Mouse (Mus musculus) liver, embryonic 16.5 days (tissue): Measurements from ENCODE around the gene AC124502.3. TPM values are rescaled to one million over a fixed set of nuclear protein-coding genes. Genes with fewer than 3 reads are reported as not detected.

Experiments used
- ATAC-seq: fragments of 200-750 bp; cut with Nextera tagmentation; 2 replicates; pipeline ENCODE4 v1.8.0; 2017; ENCODE audit warnings: low read depth, mild to moderate bottlenecking, moderate number of reproducible peaks, moderate library complexity
- H3K27ac ChIP-seq: fragments of 300-500 bp; sonication (generic); 2 replicates; pipeline ENCODE4 v1.5.1; 2014; ENCODE audit warnings: mild to moderate bottlenecking, low read length
- H3K27me3 ChIP-seq: fragments of 300-500 bp; sonication (generic); 2 replicates; pipeline ENCODE4 v1.6.1; 2014; ENCODE audit warnings: low read depth, low read length, mixed read lengths; ENCODE audit not compliant: control insufficient read depth, insufficient read depth
- H3K36me3 ChIP-seq: fragments of 300-500 bp; sonication (generic); 2 replicates; pipeline ENCODE4 v1.6.1; 2014; ENCODE audit warnings: mild to moderate bottlenecking; ENCODE audit not compliant: control insufficient read depth, insufficient read depth
- H3K4me1 ChIP-seq: fragments of 300-500 bp; sonication (generic); 2 replicates; pipeline ENCODE4 v1.6.1; 2014; ENCODE audit warnings: low read depth, low read length, mixed read lengths; ENCODE audit not compliant: control insufficient read depth
- H3K4me2 ChIP-seq: fragments of 300-500 bp; sonication (generic); 2 replicates; pipeline ENCODE4 v1.6.1; 2014; ENCODE audit warnings: low read depth, low read length, mixed read lengths
- H3K4me3 ChIP-seq: fragments of 300-500 bp; sonication (generic); 2 replicates; pipeline ENCODE4 v1.5.1; 2014; ENCODE audit warnings: low read depth, mild to moderate bottlenecking, low read length
- H3K9ac ChIP-seq: fragments of 300-500 bp; sonication (generic); 2 replicates; pipeline ENCODE4 v1.6.1; 2014; ENCODE audit warnings: low read depth, low read length
- H3K9me3 ChIP-seq: fragments of 300-500 bp; sonication (generic); replicated peaks from 2 replicates; pipeline ENCODE4 v1.6.1; 2016; ENCODE audit warnings: low read length; ENCODE audit not compliant: control insufficient read depth
- WGBS: fragments of 180-500 bp; shearing (Covaris S2); extraction: QIAGEN DNeasy Blood & Tissue Kit; methylation state at CpG from one replicate; pipeline ENCODE4 v1.1.7; 2014; ENCODE audit not compliant: insufficient replicate concordance; 5-methylcytosine and 5-hydroxymethylcytosine counted together
- polyA plus RNA-seq: library from polyadenylated mRNA; unstranded; fragments of >200 nt; fragmentation: Nextera tagmentation; extraction: Ambion mirVana; gene quantifications from 2 replicates; pipeline ENCODE4 v1.2.1, GENCODE M21; 2015

Gene AC124502.3
- polyA plus RNA-seq, 1 experiment from 2014 or later: 0.58 TPM

- no peak overlapping the region for H3K4me3 ChIP-seq
- 54% methylated on average over 5 of the region's 5 CpGs for WGBS
- no peaks in the 10 kb centered on the region for H3K36me3 ChIP-seq
- no peak overlapping the region for H3K4me2 ChIP-seq
- no peaks in the 10 kb centered on the region for H3K9me3 ChIP-seq
- H3K9ac ChIP-seq: no peak overlapping the region
- no peak for ATAC-seq
- H3K27me3 ChIP-seq: peaks cover 3% of the 10 kb centered on the region
- H3K4me1 ChIP-seq: peaks cover 24% of the 10 kb centered on the region
- no peak overlapping the region for H3K27ac ChIP-seq
Measured at GRCm38 (mm10) chr19:5062041-5062440, 23.4 kb downstream of the AC124502.3 start.

DNA sequence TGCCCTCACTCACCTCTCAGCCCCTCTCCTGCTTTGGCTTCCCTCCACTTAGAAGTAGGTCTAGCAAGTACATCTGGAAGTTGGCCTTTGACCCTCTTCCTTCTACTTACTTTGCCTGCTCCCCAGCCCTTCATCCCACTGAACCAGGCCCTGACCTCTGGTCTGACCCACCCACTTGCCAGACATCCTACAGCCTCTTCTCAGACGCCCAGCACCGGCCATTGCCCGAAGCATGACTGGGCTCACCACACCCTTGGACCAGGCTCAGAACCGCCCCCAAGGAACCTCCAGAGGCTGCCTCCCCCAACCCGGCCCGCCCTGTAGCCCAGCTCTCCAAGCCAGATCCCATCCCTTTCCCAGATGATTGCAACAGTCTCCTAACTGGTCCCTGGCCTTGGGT is 23.8 kb downstream of the AC124502.3 start:
- H3K4me2 ChIP-seq: no peak overlapping the region
- H3K27ac ChIP-seq: no peak overlapping the region
- peaks cover 28% of the 10 kb centered on the region for H3K4me1 ChIP-seq
- ATAC-seq: no peak
- no peak overlapping the region for H3K4me3 ChIP-seq
- no peaks in the 10 kb centered on the region for H3K9me3 ChIP-seq
- H3K27me3 ChIP-seq: peaks cover 7% of the 10 kb centered on the region
- no peak overlapping the region for H3K9ac ChIP-seq
- no peaks in the 10 kb centered on the region for H3K36me3 ChIP-seq
- WGBS: 64% methylated on average over 6 of the region's 6 CpGs

- no peak overlapping the region for H3K9ac ChIP-seq
- H3K27me3 ChIP-seq: peaks cover 29% of the 10 kb centered on the region
- H3K4me1 ChIP-seq: peaks cover 34% of the 10 kb centered on the region
- no peak overlapping the region for H3K4me3 ChIP-seq
- H3K9me3 ChIP-seq: no peaks in the 10 kb centered on the region
- ATAC-seq: no peak
- 57% methylated on average over 7 of the region's 7 CpGs for WGBS
- no peak overlapping the region for H3K4me2 ChIP-seq
- H3K36me3 ChIP-seq: no peaks in the 10 kb centered on the region
- H3K27ac ChIP-seq: no peak overlapping the region
Measured at GRCm38 (mm10) chr19:5065104-5065503, 26.4 kb downstream of the AC124502.3 start.

GRCm38 (mm10) chr19:5067040-5067799 is 28.5 kb downstream of the AC124502.3 start:
- no peak overlapping the region; the same call in 1 of the 2 replicates for H3K9ac ChIP-seq
- peak overlapping the region; percentile 74 for H3K4me2 ChIP-seq
- WGBS: 5% methylated on average over 15 of the region's 15 CpGs
- H3K9me3 ChIP-seq: no peaks in the 10 kb centered on the region
- H3K27ac ChIP-seq: peak overlapping the region; percentile 75
- no peaks in the 10 kb centered on the region for H3K36me3 ChIP-seq
- H3K27me3 ChIP-seq: peaks cover 41% of the 10 kb centered on the region
- H3K4me3 ChIP-seq: peak overlapping the region; percentile 52
- peak; percentile 78 for ATAC-seq
- peaks cover 39% of the 10 kb centered on the region for H3K4me1 ChIP-seq

- 2% methylated on average over 53 of the region's 56 CpGs for WGBS
- peaks cover 41% of the 10 kb centered on the region for H3K27me3 ChIP-seq
Measured at GRCm38 (mm10) chr19:5067867-5068569, 29.3 kb downstream of the AC124502.3 start, which contains the start of gene Cd248. Cd248 (plus strand) TSS chr19:5068078.

GRCm38 (mm10) chr19:5068570-5069234 is 30.0 kb downstream of the AC124502.3 start:
- ATAC-seq: no peak
- Histone ChIP-seq H3K36me3 (no peaks in the 10 kb centered on the region), H3K9me3 (no peaks in the 10 kb centered on the region), H3K4me2 (peak overlapping the region; percentile 74), H3K27ac (no peak overlapping the region), H3K4me3 (peak overlapping the region; percentile 52), H3K27me3 (peaks cover 42% of the 10 kb centered on the region), H3K4me1 (peaks cover 48% of the 10 kb centered on the region), H3K9ac (peak overlapping the region; percentile 57)
- WGBS: 41% methylated on average over 21 of the region's 21 CpGs

More at GRCm38 (mm10) chr19:5067867-5068569, 29.3 kb downstream of the AC124502.3 start, which contains the start of gene Cd248:
- Histone ChIP-seq H3K4me3 (peak within 1 kb of the TSS; percentile 52), H3K4me1 (peaks cover 47% of the 10 kb centered on the region), H3K36me3 (no peaks in the 10 kb centered on the region), H3K9ac (peak within 1 kb of the TSS; percentile 57), H3K27ac (peak within 1 kb of the TSS; percentile 75), H3K9me3 (no peaks in the 10 kb centered on the region), H3K4me2 (peak within 1 kb of the TSS; percentile 74)
- peak; percentile 14; the same call in 1 of the 2 replicates for ATAC-seq

DNA sequence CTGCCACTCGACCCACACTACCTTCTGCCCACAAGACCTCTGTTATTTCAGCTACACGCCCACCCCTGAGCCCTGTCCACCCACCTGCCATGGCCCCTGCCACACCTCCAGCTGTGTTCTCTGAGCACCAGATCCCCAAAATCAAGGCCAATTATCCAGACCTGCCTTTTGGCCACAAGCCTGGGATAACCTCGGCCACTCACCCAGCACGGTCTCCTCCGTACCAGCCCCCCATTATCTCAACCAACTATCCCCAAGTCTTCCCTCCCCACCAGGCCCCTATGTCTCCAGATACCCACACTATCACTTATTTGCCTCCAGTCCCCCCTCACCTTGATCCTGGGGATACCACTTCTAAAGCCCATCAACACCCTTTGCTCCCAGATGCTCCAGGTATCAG is 30.8 kb downstream of the AC124502.3 start:
- WGBS: 71% methylated on average over 5 of the region's 5 CpGs
- Histone ChIP-seq H3K4me1 (peaks cover 48% of the 10 kb centered on the region), H3K9ac (no peak overlapping the region), H3K4me3 (no peak overlapping the region), H3K27ac (no peak overlapping the region), H3K36me3 (no peaks in the 10 kb centered on the region), H3K27me3 (peaks cover 45% of the 10 kb centered on the region), H3K9me3 (no peaks in the 10 kb centered on the region), H3K4me2 (no peak overlapping the region)
- ATAC-seq: no peak

DNA sequence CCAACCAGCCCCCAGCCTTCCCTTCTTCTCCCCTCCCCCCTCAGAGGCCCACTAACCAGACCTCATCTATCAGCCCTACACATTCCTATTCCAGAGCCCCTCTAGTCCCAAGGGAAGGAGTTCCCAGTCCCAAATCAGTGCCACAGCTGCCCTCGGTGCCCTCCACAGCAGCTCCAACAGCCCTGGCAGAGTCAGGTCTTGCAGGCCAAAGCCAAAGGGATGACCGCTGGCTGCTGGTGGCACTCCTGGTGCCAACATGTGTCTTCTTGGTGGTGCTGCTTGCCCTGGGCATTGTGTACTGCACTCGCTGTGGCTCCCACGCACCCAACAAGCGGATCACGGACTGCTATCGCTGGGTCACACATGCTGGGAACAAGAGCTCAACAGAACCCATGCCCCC is 31.3 kb downstream of the AC124502.3 start:
- ATAC-seq: no peak
- Histone ChIP-seq H3K9ac (no peak overlapping the region), H3K4me1 (peaks cover 47% of the 10 kb centered on the region), H3K4me3 (no peak overlapping the region), H3K27ac (no peak overlapping the region), H3K4me2 (no peak overlapping the region), H3K9me3 (no peaks in the 10 kb centered on the region), H3K36me3 (no peaks in the 10 kb centered on the region), H3K27me3 (peaks cover 45% of the 10 kb centered on the region)
- WGBS: 69% methylated on average over 7 of the region's 7 CpGs
